Mouse (Mus musculus) regulatory T cell (primary cell): Measurements from ENCODE around the gene Mfsd13b.
"Not testable (repeated sequence)": the region's sequence is repeated elsewhere in the genome, so short reads cannot be mapped to it uniquely, and the experiment has no call there.

Source experiments
- in situ Hi-C: fragments of 300-600 bp; cut with MboI, MseI; formaldehyde crosslinking; loops from one replicate; pipeline ENCODE4 v1.15.1; 2025; ENCODE audit warnings: high pct_unique_total_duplicates

Gene Mfsd13b

DNA sequence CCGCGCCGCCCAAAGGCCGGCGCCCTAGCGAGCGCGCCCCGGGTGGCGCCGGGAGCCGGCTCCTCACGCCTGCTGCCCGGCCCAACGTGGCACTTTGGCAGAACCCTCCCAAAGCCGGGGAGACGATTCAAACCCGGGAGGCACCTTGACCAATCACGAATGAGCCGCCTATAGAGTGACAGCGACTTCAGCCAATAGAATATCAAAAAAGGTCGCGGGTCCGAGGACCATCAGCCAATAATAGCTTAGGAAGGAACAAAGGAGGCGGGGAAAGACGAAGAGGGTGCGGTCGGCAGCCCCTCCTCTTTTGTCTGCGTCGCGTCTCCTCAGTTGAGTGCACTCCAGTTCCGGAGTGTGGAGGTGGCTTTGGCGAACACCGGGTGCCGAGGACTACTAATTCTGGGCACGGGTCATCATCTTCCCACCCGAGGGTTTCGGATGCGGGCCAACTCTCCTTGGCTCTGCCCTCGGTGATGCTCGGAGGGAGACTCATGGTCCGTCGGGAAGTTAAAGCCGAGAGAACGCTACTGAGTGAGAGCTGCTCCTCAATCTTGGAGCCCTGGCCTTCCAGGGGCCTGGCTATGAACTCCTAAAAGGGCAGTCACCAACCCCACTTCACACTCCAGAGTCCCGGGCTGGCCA is at the start of gene Mfsd13b, which contains the start of gene Cdr2:
Mfsd13b (plus strand) TSS at position 310 of the 642 bp plus-strand sequence.
Cdr2 (minus strand) TSS at position 113 of the 642 bp plus-strand sequence.
- in situ Hi-C loops: no loop called here

GRCm38 (mm10) chr7:120933110-120933509 is 49.2 kb upstream of the Mfsd13b start:
- in situ Hi-C loops: loop anchor here (10.0 kb wide), 1 partner anchor 278 kb away; no protein-coding TSS in a partner anchor

DNA sequence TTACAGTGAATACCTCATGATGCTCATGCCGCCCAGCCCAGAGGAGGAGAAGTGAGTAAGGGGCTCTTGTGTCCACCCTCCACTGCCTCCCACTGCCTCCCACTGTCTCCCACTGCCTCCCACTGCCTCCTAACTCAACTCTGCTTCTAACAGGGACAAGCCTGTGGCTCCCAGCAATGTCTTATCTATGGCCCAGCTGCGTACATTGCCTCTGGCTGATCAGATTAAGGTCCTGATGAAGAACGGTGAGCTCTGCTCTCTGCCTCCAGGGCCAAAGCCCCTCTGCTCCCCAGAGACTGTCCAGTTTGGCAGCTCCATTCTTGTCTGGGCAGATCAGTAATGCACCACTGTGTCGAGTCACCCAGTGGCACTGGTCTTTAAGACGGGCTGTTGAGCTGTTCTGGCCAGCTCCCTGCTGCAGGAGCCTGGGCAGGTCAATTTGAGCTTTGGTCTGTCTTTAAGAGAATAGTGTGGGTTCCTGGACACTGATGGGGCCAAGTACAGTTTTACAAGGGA is 48.6 kb upstream of the Mfsd13b start:
- in situ Hi-C loops: loop anchor here (10.0 kb wide), 1 partner anchor 279 kb away; no protein-coding TSS in a partner anchor

DNA sequence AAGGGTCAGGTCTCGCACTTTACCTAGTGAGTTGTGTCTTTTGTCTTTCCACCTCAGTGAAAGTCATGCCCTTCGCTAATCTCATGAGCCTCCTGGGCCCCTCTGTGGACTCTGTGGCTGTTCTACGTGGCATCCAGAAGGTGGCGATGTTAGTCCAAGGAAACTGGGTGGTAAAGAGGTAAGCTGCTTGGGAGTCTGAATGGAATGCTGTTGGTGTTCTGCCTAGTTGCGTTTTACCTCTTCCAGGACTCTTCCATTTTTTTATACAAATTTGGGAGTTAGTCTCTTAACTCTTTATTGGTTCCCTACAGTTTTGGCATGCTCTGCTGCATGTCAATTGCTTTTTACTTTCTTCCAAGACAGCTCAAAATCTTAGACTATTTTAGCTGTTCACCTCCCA is 47.6 kb upstream of the Mfsd13b start:
- in situ Hi-C loops: loop anchor here (10.0 kb wide), 1 partner anchor 280 kb away; no protein-coding TSS in a partner anchor

GRCm38 (mm10) chr7:120936522-120936921 is 45.8 kb upstream of the Mfsd13b start:
- in situ Hi-C loops: loop anchor here (10.0 kb wide), 1 partner anchor 282 kb away; no protein-coding TSS in a partner anchor

DNA sequence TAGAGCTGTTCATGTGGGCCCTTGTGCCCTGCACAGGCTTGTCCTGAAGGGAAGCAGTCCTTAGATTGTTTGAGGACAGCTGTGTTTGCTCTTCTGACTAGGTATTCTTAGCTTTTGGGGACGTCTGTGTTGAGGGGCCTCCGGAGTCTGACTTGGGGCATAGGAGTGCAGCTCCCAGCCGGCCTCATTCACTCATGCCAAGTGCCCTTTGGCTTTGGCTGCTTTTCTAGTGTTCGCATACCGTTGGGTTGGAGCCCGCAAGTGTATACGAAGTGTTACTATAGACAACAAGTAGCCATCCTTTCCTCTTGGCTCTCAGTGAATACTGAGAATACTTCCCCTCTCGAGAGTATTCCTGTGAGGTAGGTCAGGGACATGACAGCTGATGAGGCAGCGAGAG is 44.1 kb upstream of the Mfsd13b start:
- in situ Hi-C loops: loop anchor here (10.0 kb wide), 1 partner anchor 283 kb away; no protein-coding TSS in a partner anchor

- in situ Hi-C loops: no loop called here
Observed at GRCm38 (mm10) chr7:120940343-120940742, 42.0 kb upstream of the Mfsd13b start.

DNA sequence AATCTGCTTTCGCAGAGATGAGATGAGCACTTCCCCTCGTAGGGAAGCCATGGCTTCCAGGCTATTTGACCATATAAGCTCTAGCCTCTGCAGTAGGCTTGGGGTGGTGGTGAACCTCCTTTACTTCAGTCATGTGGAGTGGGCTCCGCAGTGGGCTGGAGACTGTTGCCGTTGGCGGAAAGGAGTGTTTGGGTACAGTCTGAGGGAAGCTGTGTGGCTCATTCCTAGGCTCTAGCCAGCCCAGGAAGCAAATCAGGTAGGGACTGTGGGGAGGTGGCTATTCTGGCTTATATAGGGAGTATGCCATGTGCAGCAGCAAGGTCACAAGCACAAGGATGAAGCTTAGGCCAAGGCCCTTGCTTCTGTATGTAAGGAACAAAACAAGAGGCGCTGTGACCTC is 41.1 kb upstream of the Mfsd13b start:
- in situ Hi-C loops: no loop called here

GRCm38 (mm10) chr7:120942506-120942905 is 39.8 kb upstream of the Mfsd13b start:
- in situ Hi-C loops: no loop called here

DNA sequence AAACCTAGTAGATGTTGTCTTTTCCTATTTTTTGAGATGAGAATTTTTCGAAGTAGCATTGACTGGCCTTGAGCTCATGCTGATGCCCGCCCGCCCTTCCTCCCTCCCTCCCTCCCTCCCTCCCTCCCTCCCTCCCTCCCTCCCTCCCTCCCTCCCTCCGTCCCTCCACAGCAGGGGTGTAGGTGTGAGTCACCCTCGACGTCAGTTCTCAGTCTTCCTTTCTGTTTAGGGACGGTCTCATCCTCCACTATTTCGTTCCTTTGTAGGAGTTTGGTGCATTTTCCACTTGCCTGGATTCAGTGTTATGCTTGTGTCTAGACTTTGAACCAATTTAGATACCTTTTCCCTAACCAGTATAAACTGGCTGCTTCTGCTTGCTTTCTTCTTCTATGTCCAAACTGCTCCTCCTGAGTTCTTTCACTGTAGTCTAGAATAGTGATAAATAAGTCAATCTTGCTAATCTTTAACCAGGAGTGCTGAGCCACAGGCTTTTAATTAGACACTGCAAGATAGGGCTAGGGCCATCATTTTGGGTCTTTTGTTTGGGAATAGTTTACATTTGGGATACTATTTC is 38.3 kb upstream of the Mfsd13b start:
- in situ Hi-C loops: no loop called here

DNA sequence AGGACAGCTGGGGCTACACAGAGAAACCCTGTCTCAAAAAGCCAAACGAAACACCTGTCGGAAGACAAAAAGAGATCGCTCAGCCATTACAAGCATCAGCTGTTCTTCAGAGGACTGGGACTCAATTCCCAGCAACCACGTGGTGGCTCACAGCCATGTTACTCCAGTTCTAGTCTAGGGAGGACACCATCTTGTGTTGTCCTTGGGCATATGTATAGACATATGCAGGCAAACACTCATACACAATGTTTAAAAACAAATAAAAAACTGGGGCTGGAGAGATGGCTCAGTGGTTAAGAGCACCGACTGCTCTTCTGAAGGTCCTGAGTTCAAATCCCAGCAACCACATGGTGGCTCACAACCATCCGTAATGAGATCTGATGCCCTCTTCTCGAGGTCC is 28.7 kb upstream of the Mfsd13b start:
- in situ Hi-C loops: not testable (repeated sequence)

DNA sequence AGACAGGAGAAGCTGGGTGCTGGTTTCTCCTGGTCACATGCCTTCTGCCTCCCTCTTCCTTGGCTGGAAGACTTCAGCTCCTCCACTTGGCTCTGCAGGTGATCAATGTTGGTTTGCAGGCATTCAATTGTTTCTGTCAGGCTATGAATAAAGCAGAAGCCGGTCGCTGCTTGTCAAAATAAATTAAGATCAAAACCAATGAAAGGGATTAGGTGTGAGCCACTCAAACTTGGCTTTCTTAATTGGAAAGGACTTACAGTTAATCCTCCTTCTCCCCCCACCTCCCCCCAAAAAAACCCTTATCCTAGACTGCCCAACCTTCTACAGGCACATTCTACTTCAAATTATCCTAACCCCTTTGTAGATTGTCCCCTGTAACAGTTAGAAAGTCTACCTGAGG is 22.2 kb upstream of the Mfsd13b start:
- in situ Hi-C loops: no loop called here

- in situ Hi-C loops: no loop called here
Observed at GRCm38 (mm10) chr7:120960601-120961000, 21.7 kb upstream of the Mfsd13b start.

DNA sequence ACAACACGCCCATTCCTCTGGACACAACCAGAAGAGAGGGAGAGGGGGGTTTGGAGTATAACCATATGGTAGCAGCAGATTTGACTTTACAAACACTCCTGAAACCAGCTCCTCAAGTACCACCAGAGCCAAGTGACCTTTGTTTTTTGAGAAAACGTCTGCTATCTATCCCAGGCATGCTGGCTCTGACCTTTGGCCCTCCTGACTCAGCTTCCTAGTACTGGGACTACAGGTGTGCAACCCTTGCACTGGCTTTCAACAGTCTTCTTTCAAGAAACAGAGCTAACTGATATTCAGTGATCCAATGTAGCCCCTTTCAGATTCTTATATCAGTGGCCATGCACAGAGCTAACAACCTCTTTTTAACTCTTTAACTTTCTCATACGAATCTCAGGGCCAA is 20.4 kb upstream of the Mfsd13b start:
- in situ Hi-C loops: no loop called here

DNA sequence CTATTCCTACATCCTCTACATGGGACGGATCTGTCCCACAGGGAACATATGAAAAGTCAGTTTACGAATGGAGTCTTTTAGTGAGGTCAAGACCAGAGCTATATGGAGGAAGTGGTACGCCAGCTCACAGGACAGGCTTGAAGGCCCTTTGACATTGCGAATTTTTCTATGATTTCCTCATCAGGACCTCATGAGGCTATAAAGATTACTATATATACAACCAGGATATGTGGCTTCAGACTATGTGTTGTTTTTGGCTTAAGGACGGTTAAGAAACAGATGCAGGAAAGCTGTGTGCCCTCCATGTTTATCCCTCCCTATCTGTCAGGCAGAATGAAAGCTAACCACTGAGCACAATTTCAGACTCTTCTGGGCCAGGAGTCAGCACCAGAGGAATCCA is 19.2 kb upstream of the Mfsd13b start:
- in situ Hi-C loops: no loop called here

GRCm38 (mm10) chr7:120969221-120969620 is 13.1 kb upstream of the Mfsd13b start:
- in situ Hi-C loops: no loop called here

DNA sequence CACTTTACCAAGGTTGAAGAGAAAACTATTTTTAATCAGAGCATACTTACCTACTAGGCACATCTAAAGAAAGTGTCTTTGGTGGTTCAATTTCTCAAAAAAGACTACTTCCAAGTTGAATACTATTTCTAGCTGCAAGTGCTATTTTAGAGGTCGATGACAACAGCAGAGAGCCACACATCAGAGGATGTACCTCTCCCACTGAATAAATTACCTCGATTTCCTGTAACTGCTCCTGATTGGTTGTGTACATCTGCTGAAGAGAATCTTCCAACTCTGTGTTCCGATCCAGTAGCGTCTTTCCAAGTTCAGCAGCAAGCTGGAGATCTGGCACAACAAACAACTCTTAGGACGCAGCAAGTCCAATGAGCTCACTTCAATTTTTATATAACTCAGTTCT is 12.2 kb upstream of the Mfsd13b start:
- in situ Hi-C loops: no loop called here

- in situ Hi-C loops: not testable (repeated sequence)
Observed at GRCm38 (mm10) chr7:120972471-120972870, 9.8 kb upstream of the Mfsd13b start.

DNA sequence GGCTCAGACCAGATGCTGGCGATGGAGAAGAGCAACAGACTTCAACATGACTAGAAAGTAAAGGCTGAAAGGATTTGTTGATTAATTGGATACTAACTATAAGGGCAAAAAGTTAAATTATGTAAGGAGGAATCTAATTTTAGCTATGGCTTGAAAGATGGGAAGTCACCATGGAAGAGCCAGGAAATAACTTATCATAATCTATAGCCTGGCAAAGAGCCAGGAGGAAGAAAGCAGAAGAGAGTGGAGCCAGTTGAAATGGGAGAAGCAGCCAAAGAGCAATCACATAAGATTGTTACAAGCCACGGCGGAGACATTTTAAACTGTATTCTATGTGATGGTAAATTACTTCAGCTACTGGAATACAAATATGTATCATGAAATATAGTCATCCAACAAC is 8.3 kb upstream of the Mfsd13b start:
- in situ Hi-C loops: no loop called here

DNA sequence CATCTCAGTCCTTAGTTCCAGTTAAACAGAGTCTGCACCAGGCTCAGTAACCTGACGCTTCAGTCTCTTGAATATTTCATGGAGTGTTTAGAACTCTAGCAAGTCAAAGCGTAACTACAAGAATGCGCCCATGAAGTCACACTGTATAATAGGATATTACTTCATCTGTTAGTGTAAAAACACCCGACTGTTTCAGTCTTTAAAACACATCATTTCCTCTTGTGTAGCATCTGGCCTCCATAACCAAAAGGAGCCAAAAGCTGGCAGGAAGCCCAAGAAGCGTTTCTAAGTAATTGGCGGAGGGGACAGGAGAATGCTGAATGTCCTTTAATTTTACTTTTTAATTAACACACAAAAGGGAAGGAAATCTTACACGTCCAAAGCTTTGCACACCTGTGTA is 5.2 kb upstream of the Mfsd13b start:
- in situ Hi-C loops: no loop called here

DNA sequence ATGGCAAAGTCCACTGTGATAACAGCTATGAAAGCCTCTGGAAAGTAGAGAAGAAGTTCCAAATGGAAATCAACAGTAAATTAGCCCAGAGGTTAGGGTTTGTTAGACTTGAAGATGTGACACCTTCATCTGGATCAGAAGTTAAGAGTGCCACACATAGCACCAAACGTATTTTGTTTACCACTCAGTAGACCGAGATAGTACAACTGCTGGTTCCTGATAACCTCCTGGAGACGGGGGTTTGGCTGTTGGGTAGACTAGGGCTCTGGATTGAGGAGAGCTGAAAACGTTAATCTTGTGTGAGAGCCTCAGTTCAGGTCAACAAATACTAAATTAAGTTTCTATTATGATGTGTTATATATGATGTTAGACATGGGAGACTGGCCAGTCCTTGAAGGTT is 2.3 kb upstream of the Mfsd13b start:
- in situ Hi-C loops: no loop called here

- in situ Hi-C loops: no loop called here
Observed at GRCm38 (mm10) chr7:120980931-120981924, 1.1 kb upstream of the Mfsd13b start.
